ENCODE assay signal across 9 mouse cellular contexts in genomic region chr6:91139846-91140245, GRCm38 (mm10). TPM values are rescaled to one million over a fixed set of nuclear protein-coding genes. Genes with fewer than 3 reads are reported as not detected.
DNase-seq lines count a peak whose midpoint lies in the region; ATAC-seq and TF ChIP-seq lines count a peak whose summit lies in the region.
"Had no signal": no experiment of that assay in that cellular context is flagged by ENCODE, and none has a peak within 500 bp of the region (broad histone marks: within the 10 kb centered on the region; RNA-seq: fewer than 3 reads in every experiment).

No protein-coding gene starts in this region.

- H3K27me3 ChIP-seq in limb, embryonic 10.5 days (ENCODE audit: low read depth, poor library complexity, severe bottlenecking) = no peaks in the 10 kb centered on the region
- no peaks in the 10 kb centered on the region for H3K27me3 ChIP-seq in thymus, adult 2 months (ENCODE audit: control insufficient read depth, insufficient read depth, low read length)
- H3K27me3 ChIP-seq: embryonic facial prominence, embryonic 15.5 days had no signal

- intact Hi-C loops in gastrocnemius, adult 2 months (cut with DNase I) = loop anchor here (2.0 kb wide), 2 partner anchors 81 to 321 kb away; no protein-coding TSS in a partner anchor

- H3K27ac ChIP-seq in gastrocnemius, adult 2 months = no peak overlapping the region
- H3K27ac ChIP-seq in limb, embryonic 10.5 days = no peak overlapping the region
- H3K27ac ChIP-seq in thymus, adult 2 months (ENCODE audit: control insufficient read depth, insufficient read depth, low read length) = no peak overlapping the region
- H3K27ac ChIP-seq: embryonic facial prominence, embryonic 15.5 days had no signal

- H3K9me3 ChIP-seq in limb, embryonic 10.5 days (replicated peaks) = no peaks in the 10 kb centered on the region
- H3K9me3 ChIP-seq: embryonic facial prominence, embryonic 15.5 days had no signal

- no peak overlapping the region for H3K4me3 ChIP-seq in gastrocnemius, adult 2 months
- H3K4me3 ChIP-seq in limb, embryonic 10.5 days = no peak overlapping the region
- no peak overlapping the region for H3K4me3 ChIP-seq in thymus, adult 2 months (ENCODE audit: control insufficient read depth, insufficient read depth, low read length)
- H3K4me3 ChIP-seq: embryonic facial prominence, embryonic 15.5 days had no signal

- DNase-seq in urinary bladder, adult 18-20 months (ENCODE audit: low spot score in 2 of 2) = peak; percentile 48 to 49
- no peak for DNase-seq in urinary bladder, adult 2 months (ENCODE audit: low spot score)
- peak; percentile 76 for DNase-seq in cerebellum, adult 9-10 months
- DNase-seq in gastrocnemius, adult 2 months = peak; percentile 85
- DNase-seq in limb, embryonic 10.5 days (ENCODE audit: low spot score) = peak; percentile 83
- DNase-seq in natural killer cell, adult 2 months (ENCODE audit: low spot score in 2 of 2) = peak; percentile 64 to 72
- peak; percentile 72 for DNase-seq in thymus, adult 2 months

- no peaks in the 10 kb centered on the region for H3K36me3 ChIP-seq in limb, embryonic 10.5 days
- no peaks in the 10 kb centered on the region for H3K36me3 ChIP-seq in thymus, adult 2 months (ENCODE audit: control insufficient read depth, insufficient read depth, low read length)
- H3K36me3 ChIP-seq: embryonic facial prominence, embryonic 15.5 days had no signal

- 26% methylated on average over 4 of the region's 4 CpGs for WGBS in limb, embryonic 10.5 days
- WGBS in thymus, adult 2 months = 25% methylated on average over 4 of the region's 4 CpGs

- H3K4me1 ChIP-seq in limb, embryonic 10.5 days = 0 out of 2 replicates have a peak, but pooled peaks cover 3% of the 10 kb centered on the region
- no peaks in the 10 kb centered on the region for H3K4me1 ChIP-seq in thymus, adult 2 months (replicated peaks; ENCODE audit: control insufficient read depth, insufficient read depth, low read length)
- H3K4me1 ChIP-seq: embryonic facial prominence, embryonic 15.5 days had no signal

- peak; percentile 85 for ATAC-seq in inflammation-experienced regulatory T-cells, adult 6 months

- peak; percentile 86 for TF ChIP-seq CTCF in gastrocnemius, adult 2 months (IDR thresholded peaks at IDR 0.05)
- TF ChIP-seq CTCF in thymus, adult 2 months (IDR thresholded peaks at IDR 0.05; ENCODE audit: borderline replicate concordance, control insufficient read depth, extremely low read depth, insufficient read depth, low read length, poor library complexity) = peak; percentile 84; the same call in 1 of the 2 replicates

- TF ChIP-seq POLR2A in thymus, adult 2 months (IDR thresholded peaks at IDR 0.05; ENCODE audit: control insufficient read depth, extremely low read depth, insufficient read depth, low read length, poor library complexity) = no peak

RNA-seq across cellular contexts. Expression of gene Hdac11, which starts 16.6 kb away (rescaled TPM):
- polyA plus RNA-seq in urinary bladder, adult 2 months (2012; rRNA removed) = 24.2 and 26.6 TPM in 2 replicates
- total RNA-seq in gastrocnemius, adult 2 months (2021) = 1 to 10 TPM; 5.1 to 6.5 TPM
- 1 to 10 TPM in 2 of 3 experiments, under 1 TPM in 1; 0.80 to 1.5 (median 1.4) TPM for polyA plus RNA-seq in inflammation-experienced regulatory T-cells, adult 6 months (2017; shearing (Covaris generic))
- 10.0 and 12.8 TPM in 2 replicates for polyA plus RNA-seq in limb, embryonic 10.5 days (2016; fragmentation: Nextera tagmentation; extraction: Ambion mirVana)
- polyA plus RNA-seq in thymus, adult 2 months (2012; rRNA removed) = 10.8 and 16.6 TPM in 2 replicates

RNA-seq across cellular contexts. Expression of gene Nup210, which starts 23.2 kb away (rescaled TPM):
- polyA plus RNA-seq in urinary bladder, adult 2 months (2012; rRNA removed) = 1.3 and 2.8 TPM in 2 replicates
- total RNA-seq in gastrocnemius, adult 2 months (2021) = 10 to 100 TPM; 18.8 to 31.7 TPM
- 10 to 100 TPM; 51.5 to 81.0 (median 66.2) TPM for polyA plus RNA-seq in inflammation-experienced regulatory T-cells, adult 6 months (2017; shearing (Covaris generic))
- 7.2 and 10.7 TPM in 2 replicates for polyA plus RNA-seq in limb, embryonic 10.5 days (2016; fragmentation: Nextera tagmentation; extraction: Ambion mirVana)
- polyA plus RNA-seq in thymus, adult 2 months (2012; rRNA removed) = 219 and 378 TPM in 2 replicates
